Mouse (Mus musculus): ENCODE measurements around the gene B3galt1.

The B3galt1 gene

DNA sequence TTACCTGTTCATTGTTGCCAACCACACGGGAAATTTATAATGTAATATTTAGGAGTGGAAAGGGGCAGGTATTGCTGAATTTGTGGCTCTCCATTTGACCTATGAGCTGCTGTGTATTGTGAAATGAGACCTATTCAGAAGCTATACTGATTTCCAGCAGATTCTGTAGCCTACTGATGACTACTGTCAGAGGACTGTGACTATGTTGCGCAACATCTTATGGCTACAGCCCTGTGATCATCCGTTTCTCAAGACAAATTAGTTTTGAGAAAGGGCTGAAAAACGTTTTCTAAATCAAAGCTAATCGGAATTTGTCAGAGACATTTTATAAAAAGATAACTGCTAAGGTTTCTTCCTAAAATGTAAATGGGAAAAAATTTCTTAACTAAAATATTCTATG is 158.6 kb downstream of the B3galt1 start:
- no peak for DNase-seq (ENCODE audit: extremely low read depth, low read depth, low spot score)

DNA sequence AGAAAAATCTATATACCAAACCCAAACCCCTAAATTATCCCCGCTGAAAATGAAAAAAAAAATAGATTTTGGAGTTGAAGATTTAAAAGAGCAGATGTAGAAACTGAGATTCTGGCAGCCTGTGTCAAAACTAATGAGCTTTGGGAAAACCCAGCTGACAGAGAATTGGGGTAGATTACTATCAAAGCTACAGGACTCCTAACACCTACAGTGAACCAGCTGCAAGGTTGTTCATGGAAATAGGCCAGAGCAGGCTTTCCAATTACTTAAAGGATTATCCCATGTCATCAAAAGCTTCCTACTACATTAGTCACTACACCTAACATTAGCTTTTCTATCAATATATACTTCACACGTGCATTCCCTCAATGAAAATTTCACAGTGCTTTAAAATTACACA is 165.1 kb downstream of the B3galt1 start:
- no peak for DNase-seq (ENCODE audit: extremely low read depth, low read depth, low spot score)

DNA sequence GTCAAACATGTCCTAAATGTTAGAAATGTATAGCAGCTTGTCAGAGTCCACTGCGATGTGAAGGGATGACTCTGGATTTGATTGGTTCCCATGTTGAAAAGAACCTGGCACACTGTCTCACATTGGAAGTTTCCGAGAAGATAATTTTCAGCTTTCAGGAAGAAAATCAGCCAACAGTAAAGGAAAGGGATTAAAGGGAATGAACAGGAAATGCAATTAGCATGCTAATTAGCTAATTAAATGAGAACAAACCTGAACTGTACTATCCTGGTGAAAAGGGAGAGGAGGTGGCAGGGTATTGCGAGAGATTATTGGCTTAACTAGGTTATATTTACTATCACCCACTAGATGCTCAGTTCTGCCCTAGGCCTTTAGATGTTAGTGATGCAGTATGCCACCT is 185.9 kb downstream of the B3galt1 start:
- no peak for DNase-seq (ENCODE audit: extremely low read depth, low read depth, low spot score)

DNA sequence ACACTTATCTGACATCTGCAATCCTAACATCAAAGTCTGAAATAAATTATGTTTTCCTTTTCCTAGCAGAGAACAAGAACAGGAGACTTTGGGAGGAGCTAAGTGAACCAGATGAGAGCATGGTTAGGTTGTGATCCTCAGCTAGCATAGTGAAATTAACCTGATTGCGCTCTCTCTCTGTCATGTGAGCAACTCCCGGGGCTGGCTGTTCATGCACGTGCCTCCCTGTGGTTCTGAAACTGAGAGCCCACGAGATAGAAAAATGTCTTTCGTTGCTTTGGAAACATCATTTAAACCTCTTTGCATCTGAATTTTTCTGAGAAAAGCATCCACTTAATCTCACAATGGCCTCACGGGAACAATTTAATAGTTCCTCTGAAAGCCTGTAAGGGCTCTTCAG is 190.8 kb downstream of the B3galt1 start:
- DNase-seq (ENCODE audit: extremely low read depth, low read depth, low spot score) = no peak

DNA sequence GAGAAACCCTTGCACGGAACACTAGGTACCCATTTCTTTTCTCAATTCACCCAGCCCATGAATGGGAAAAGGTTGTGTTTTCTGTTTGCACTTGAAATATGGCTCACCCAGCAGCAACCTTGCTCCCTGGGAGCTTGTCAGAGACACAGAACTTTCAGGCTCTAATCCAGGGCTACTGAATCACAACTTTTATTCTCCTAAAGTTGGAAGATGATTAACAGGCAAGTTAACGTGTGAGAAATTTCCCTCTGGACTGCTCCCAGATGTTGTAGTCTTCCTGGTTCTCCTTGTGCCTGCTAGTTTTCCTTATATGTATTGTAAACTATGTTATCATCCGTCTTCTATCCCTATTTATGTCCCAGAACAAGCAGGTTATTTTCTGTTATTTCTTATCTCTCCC is 221.9 kb downstream of the B3galt1 start:
- DNase-seq (ENCODE audit: extremely low read depth, low read depth, low spot score) = no peak

DNA sequence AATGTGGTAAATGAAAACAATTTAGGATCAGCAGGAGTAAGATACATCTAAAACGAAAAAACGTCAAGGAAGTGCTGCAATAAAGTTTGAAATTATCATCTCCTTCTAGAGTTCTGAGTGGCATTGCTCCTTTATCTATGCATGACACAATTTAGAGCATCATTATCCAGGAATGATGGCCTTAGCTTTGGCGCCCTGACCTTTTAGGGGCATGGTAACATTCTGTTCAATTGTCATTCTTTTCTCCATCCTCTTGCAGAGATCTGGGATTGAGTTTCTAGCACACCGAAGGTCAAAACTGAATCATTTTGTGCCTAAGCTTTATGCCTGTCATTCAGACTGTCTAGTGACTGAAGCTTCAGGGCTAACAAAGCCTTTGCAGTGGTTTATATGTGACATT is 231.9 kb downstream of the B3galt1 start:
- no peak for DNase-seq (ENCODE audit: extremely low read depth, low read depth, low spot score)

DNA sequence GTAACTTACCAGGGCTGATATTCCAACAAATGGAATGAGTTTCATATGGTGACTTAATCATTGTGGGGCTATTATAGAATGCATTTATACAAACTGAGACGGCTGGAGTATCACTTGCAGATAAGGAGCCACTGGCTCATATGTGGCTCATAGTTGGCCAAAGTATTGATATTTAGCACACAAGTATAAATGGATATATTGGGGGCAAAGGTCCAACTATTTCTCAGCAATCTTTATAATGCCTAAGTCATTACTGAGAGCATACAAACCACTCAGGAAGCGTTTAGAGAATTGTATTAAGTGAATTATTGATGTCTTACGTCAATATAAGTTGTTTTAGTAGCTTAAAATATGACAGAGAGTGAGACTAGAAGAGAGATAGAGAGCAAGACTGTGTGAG is 234.3 kb downstream of the B3galt1 start:
- DNase-seq (ENCODE audit: extremely low read depth, low read depth, low spot score) = no peak

DNA sequence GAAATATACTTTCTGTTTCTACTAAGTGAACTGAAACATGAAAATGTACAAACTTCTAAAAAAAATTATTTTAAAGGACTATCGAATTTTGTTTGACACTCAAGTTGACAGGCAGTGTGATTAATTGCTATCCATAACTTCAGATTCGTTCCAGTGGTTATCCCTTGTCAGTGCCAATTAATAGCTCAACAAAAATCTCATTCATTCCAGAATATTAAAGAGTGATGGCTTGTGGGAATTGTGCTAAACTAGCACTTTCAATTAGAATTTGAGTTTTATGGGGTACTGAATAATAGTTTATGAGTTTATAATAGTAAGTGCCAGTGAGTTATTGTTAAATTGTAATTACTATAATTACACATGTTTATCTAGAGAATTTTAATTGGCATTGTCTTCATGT is 250.5 kb downstream of the B3galt1 start:
- no peak for DNase-seq (ENCODE audit: extremely low read depth, low read depth, low spot score)

DNA sequence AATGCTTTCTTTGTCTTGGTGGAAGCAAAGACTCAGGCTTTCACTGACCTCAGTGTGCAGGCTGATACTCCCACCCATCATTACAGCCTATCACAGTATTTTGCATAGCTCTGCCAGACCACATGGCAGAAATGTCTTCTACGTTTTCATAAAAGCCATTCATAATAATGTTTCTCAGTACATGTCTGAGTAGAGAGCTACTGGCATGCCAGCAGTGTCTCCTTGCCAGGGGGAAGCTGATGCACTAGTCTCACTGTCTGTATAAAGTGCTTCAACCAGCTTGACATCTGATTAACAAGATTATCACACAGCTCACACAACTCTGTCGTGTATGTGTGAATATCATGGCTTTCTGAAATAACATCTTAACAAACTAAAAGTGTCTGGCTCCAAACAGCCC is 252.3 kb downstream of the B3galt1 start:
- no peak for DNase-seq (ENCODE audit: extremely low read depth, low read depth, low spot score)

DNA sequence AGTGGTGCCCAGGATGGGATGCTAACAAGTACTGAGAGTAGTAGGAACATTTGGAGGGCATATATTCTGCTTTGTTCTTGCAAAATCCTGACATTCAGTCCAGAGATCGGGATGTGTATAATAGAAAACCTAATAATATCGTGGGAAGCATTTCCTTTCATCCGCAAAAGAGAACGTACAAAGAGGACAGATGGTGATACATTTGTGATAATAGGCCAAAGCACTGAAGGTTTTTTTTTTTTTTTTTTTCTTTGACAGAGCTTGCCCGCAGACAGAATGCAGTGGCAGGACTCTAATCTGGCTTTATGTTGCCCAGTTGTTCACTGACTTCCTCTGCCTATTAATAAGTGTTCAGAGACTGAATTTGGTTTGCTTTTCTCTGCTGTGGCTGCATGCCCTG is 256.7 kb downstream of the B3galt1 start:
- DNase-seq (ENCODE audit: extremely low read depth, low read depth, low spot score) = no peak

DNA sequence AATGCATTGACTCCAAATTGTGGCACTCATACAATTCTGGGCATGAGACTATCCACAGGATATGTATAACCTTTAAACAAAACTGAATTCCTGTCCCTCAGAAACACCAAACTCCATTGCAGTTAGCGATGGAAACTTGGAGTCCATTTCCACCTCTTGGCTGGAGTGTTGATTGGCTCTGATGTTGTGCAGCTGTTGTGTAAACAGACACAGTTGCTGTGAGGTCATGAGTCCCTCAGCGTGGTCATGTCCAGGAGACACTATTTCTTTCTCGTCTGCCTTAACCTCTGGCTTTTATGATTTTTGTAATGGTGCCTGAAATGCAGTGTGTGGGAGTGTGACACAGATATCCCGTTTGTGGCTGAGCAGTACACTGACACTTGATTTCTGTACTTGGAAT is 262.0 kb downstream of the B3galt1 start:
- no peak for DNase-seq (ENCODE audit: extremely low read depth, low read depth, low spot score)

DNA sequence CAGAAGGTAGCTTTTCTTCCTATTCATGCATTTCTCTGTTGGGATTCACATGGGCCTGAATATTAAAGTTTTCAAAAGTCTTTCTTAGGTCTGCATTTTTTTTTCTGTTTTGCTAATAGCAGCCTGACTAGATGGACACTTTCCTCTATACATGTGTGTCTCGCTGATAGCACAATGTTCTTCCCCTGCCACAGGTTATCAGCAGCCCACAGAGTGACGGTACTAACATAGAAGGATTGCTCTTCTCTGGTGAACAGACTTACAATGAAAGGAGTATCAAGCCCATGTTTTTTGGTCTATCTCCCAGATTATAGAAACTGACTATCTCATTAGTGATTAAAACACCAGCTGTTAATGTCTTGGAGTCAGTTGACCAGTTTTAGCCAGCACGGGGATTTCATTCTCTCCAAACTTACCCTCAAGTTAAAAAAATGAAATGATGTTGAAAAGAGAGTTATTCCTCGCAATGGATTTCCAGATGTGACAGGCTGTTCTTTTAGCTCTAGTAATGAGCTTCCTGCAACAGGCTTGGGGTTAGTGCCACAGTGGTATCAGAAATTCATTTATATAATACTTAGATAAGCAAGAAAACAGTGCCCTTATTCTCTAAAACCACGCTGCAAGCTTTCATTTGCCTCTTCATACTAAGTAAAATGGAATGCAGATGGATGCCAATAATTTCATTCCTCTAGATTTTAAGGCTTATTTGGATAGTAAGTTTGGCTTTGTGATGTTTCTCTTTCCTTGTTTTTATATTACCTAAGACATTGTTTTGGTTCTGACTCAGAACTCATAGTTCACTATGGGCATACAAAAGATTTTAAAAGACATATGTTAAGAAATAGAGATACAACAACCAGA is 263.6 kb downstream of the B3galt1 start:
- no peak for DNase-seq (ENCODE audit: extremely low read depth, low read depth, low spot score)

DNA sequence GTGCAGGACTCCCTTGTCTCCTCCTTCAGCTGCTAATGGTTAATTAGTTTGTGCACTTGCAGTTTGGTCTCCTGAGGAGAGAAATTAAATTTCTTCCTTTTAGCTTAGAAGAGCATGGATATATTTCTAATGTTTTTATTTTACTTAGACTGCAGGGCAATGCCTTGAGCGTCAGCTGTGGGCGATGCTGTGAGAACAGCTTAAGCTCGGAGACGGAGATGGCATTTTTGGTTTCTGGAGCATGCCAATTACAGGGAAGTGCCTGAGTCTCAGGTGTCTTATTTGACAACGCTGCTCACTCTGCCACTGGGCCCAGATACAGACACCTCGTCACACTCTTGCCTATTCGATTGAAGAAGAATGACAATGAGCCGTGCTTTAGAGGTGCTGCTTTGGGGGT is 282.1 kb downstream of the B3galt1 start:
- no peak for DNase-seq (ENCODE audit: extremely low read depth, low read depth, low spot score)

DNA sequence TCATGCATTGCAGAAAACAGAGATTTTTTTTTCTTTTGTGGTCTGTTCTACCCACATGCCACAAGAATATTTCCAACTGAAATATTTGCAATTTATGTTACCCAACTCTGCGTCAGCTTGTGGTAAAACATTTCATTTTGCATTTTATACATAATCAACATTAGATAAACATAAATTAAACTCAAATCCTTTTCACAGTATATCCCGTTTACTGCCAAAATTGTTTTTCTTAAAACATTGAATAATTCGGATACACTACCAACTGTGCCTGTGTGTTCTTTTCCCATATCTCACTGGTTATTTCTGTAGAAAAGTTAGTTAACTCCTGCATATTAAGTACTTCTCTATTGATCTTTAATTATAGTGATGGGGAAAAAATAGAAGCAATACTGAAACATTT is 285.1 kb downstream of the B3galt1 start:
- DNase-seq (ENCODE audit: extremely low read depth, low read depth, low spot score) = no peak

DNA sequence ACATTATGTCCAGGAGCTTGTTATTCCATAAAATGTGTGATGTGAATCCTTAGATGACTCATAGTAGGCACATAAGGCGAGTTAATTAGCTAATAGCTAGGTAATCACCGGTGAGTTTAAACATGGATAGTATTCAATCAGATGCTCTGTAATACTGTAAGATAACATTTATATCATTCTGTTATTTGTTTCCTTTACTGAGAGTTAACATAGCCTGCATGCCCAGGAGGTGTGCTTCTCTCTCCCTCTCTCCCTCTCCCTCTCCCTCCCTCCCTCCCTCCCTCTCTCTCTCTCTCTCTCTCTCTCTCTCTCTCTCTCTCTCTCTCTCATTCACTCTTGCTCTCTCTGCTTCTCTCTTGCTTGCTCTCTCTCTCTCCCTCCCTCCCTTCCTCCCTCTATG is 292.7 kb downstream of the B3galt1 start:
- DNase-seq (ENCODE audit: extremely low read depth, low read depth, low spot score) = no peak

DNA sequence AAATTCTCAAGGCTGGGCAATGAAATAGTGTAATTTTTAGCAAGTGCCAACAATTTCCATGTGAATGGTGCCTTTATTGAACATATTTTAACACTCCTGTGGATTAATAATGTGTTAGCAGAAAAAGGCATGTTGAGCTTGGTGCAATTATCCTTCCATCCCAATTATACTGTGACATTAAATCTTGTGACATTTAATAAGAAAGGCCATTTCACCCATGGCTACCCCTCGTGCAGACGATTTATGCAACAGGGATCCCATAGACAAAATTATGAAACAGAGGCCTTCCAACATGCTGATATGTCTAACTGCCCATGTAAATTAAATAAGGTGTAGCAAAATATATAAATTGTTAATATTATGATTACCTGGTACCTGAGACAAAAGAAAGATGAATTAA is 293.3 kb downstream of the B3galt1 start:
- no peak for DNase-seq (ENCODE audit: extremely low read depth, low read depth, low spot score)

DNA sequence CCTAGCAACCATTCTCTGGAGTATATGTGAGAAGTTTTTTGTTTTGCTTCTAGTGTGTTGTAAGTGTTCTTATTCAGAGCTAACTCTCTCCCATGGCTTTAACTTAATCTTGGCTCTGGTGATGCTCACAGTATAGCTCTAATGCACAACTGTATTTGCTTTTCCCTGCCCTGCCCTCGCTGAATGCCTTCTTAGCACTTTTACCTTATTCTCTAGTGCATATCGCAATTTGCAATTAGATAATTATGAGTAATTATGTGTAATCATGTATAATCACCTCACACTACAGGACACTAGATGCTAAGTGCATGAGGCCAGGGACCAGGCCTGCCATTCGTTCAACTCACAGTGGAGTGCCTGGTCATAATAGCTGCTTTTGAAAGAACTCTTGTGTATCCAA is 307.7 kb downstream of the B3galt1 start:
- no peak for DNase-seq (ENCODE audit: extremely low read depth, low read depth, low spot score)

DNA sequence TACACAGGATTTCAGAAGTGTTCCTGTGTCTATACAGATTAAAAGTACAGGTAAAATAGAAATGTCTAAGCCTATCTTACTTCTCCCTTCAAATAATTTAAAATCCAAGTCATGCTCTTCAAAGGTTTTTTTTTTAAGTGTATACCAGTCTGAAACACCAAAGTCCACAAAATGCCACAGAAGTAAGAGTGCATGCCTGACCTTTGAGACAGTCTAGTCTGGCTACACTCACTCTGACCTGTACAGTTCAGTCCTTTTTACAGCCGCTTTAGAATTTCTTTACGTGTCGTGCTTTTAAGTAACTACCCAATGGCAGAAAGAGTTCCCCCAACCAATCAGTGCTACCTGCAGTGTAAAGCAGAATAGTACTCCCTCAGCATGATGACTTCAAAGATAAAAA is 314.2 kb downstream of the B3galt1 start:
- DNase-seq (ENCODE audit: extremely low read depth, low read depth, low spot score) = no peak

DNA sequence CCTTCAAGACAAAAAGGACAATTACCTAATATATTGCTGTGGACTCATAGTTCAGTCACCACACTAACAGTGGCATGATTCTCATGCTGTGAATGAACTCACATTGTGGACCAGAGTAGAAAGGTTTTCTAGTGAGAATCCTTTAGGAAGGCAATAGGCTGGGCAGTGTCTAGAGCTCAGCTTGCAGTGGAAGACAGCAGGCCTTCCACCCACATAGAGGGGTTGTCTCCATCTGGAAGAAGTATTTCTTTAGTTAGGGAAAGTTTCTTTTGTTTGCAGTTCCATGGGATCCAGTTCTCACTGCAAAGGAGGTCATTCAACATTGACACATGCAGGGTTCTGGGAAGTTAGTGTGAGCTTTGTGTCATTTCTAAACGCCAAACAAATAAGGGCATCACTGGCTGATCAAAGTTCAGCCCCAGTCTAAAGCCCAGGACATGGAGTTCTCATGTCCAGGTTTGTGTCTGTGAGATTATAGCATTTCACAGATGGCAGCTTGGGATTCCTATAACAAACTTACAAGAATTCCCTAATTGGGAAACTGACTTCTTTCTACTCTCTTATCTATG is 316.1 kb downstream of the B3galt1 start:
- no peak for DNase-seq (ENCODE audit: extremely low read depth, low read depth, low spot score)

DNA sequence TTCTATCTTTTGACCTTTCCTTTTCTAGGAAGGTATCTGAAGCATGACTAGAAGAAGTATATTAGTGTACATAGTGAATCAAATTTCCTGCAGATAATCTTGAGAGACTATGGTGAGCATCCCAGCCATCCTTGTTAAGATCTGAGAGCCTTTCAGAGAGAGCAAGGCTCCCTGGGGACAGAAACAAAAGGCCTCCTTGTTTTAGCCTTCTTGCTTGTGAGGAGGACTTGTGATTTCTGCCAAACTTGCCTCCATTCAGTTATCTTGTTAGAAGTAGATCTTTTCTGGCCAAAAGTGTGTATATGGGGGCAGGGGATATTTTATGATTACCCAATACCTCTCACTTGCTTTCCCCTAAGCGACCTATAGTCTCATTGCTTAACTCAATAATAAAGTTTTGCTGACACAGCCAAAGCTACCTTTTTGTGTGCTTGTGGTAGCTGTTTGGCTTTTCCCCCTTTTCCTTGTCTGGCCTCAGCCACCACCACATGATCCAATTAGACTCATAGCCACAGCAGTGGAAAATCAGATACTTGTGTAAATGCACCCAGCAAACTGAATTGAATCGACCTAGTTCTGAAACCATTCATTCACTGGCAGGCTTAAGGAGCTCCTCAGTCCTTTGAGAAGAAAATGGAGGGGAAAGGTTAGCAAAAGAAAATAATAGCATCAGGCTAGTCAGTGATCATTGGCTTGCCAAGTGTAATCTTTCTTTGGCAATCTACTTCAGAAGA is 332.5 kb downstream of the B3galt1 start:
- no peak for DNase-seq (ENCODE audit: extremely low read depth, low read depth, low spot score)

DNA sequence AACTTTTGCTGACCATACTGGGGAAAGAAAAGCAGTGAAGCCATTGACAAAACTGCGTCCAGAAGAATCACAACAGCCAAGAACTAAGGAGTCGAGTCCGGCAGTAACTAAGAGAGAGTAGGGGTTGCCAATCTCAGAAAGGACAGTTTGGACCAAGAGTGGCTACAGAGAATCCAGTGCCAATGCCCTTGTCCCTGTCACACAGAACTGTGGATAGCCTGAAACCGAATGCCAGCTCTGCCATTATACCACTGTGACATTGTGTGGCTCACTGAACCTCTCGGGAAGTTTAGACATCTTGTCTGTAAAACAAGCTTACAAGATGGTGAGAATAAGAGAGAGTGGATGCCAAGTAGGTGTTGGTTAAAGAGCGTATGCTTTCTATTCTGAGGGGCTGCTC is 335.9 kb downstream of the B3galt1 start:
- DNase-seq (ENCODE audit: extremely low read depth, low read depth, low spot score) = no peak

DNA sequence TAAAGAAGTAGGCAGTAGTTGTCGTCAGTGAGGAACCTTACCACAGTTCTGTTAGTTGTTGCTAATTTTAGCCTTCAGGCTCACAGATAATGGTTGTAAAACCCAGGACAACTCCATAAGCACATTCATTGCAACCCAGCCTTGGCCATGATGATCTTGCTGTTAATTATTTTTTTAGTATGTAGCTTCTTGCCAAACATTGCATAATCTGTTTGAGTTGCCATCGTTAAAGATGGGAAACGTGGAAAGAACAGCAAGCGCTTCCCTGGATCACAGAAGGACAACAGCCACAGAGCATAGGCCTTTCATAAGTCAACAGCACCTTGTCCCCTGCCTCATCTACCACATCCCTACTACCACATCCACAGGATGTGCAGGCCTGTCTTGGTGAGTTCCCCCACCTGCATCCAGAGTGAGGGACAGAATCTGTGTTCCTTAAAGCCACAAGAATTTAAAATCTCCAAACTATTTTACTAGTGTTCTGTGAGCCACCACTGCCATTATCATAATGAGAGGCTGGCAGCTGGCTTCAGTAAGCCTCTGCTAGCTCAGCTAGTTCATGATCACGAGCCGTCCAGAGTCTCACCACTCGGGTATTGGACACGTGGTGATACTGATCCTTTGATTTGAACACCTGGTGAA is 337.1 kb downstream of the B3galt1 start:
- peak; percentile 19 for DNase-seq (ENCODE audit: extremely low read depth, low read depth, low spot score)

Measured in fat pad, adult 2 months (tissue).